ENCODE assay signal across 20 mouse cellular contexts in genomic region chr7:111575096-111575495, GRCm38 (mm10).
A peak's percentile ranks its signal among the peaks of the same experiment; 100 is the strongest.
DNase-seq lines count a peak whose midpoint lies in the region; ATAC-seq and TF ChIP-seq lines count a peak whose summit lies in the region.
"Had no signal": no experiment of that assay in that cellular context is flagged by ENCODE, and none has a peak within 500 bp of the region (broad histone marks: within the 10 kb centered on the region; RNA-seq: fewer than 3 reads in every experiment).

No protein-coding gene starts in this region.

- intact Hi-C loops in gastrocnemius, adult 2 months (cut with DNase I), result no loop called here
- intact Hi-C loops in left cerebral cortex, postnatal 14 days (cut with DNase I), result no loop called here

- H3K4me3 ChIP-seq in gastrocnemius, adult 2 months, result no peak overlapping the region
- H3K4me3 ChIP-seq in hindbrain, postnatal 0 days (ENCODE audit: low read length), result no peak overlapping the region
- no peak overlapping the region for H3K4me3 ChIP-seq in hindbrain, embryonic 10.5 days
- H3K4me3 ChIP-seq: limb, embryonic 13.5 days; midbrain, embryonic 12.5 days had no signal

- WGBS in hindbrain, postnatal 0 days, result 50% methylated on average over 2 of the region's 2 CpGs
- WGBS in hindbrain, embryonic 10.5 days, result 88% methylated on average over 2 of the region's 2 CpGs

- no peak for ATAC-seq in hindbrain, postnatal 0 days

- no peaks in the 10 kb centered on the region for H3K36me3 ChIP-seq in hindbrain, postnatal 0 days (ENCODE audit: insufficient read depth, low read length)
- H3K36me3 ChIP-seq in hindbrain, embryonic 10.5 days, result no peaks in the 10 kb centered on the region
- H3K36me3 ChIP-seq: limb, embryonic 13.5 days; midbrain, embryonic 12.5 days had no signal

- peaks cover 3% of the 10 kb centered on the region; the same call in 1 of the 2 replicates for H3K4me1 ChIP-seq in hindbrain, postnatal 0 days (ENCODE audit: insufficient read depth, low read length)
- H3K4me1 ChIP-seq in hindbrain, embryonic 10.5 days (replicated peaks), result 0 out of 2 replicates have a peak, but pooled peaks cover 8% of the 10 kb centered on the region

- H3K27ac ChIP-seq in gastrocnemius, adult 2 months, result no peak overlapping the region
- H3K27ac ChIP-seq in hindbrain, postnatal 0 days, result no peak overlapping the region
- H3K27ac ChIP-seq in hindbrain, embryonic 10.5 days, result no peak overlapping the region
- H3K27ac ChIP-seq: limb, embryonic 13.5 days; liver, embryonic 14.5 days; midbrain, embryonic 12.5 days had no signal

- no peaks in the 10 kb centered on the region for H3K9me3 ChIP-seq in hindbrain, postnatal 0 days (ENCODE audit: low read length)
- H3K9me3 ChIP-seq in hindbrain, embryonic 10.5 days, result no peaks in the 10 kb centered on the region
- H3K9me3 ChIP-seq: limb, embryonic 13.5 days; midbrain, embryonic 12.5 days had no signal

- H3K4me2 ChIP-seq in hindbrain, postnatal 0 days (ENCODE audit: low read depth, low read length), result no peak overlapping the region
- H3K4me2 ChIP-seq: limb, embryonic 13.5 days; midbrain, embryonic 12.5 days had no signal

- peak; percentile 31 for DNase-seq in gastrocnemius, adult 2 months
- no peak for DNase-seq in gastrocnemius, postnatal 10 days
- peak; percentile 30 for DNase-seq in hindbrain, postnatal 0 days (ENCODE audit: low spot score)
- no peak for DNase-seq in hindbrain, embryonic 10.5 days (ENCODE audit: low spot score)
- DNase-seq in 3T3-L1 (ENCODE audit: low read depth, low spot score), result peak; percentile 80
- peak; percentile 48 for DNase-seq in adipocyte (ENCODE audit: low spot score)
- DNase-seq in natural killer cell, adult 2 months (ENCODE audit: low spot score in 2 of 2), result no peak
- DNase-seq in left cerebral cortex, postnatal 14 days (ENCODE audit: low spot score in 2 of 2), result no peak
- DNase-seq: adrenal gland, postnatal 10 days; embryo, embryonic 11 days; gastrocnemius, postnatal 25 days; kidney, adult 18-20 months; kidney, postnatal 10 days; layer of hippocampus, adult 9-11 months; right cerebral cortex, postnatal 14 days; spleen, adult 18-20 months; thymus, postnatal 25 days had no signal

- H3K27me3 ChIP-seq in hindbrain, postnatal 0 days (ENCODE audit: insufficient read depth, low read length), result no peaks in the 10 kb centered on the region
- no peaks in the 10 kb centered on the region for H3K27me3 ChIP-seq in hindbrain, embryonic 10.5 days (ENCODE audit: insufficient read depth, poor library complexity, severe bottlenecking)
- H3K27me3 ChIP-seq: limb, embryonic 13.5 days; midbrain, embryonic 12.5 days had no signal

- no peak overlapping the region for H3K9ac ChIP-seq in hindbrain, postnatal 0 days (replicated peaks; ENCODE audit: low read length)
- H3K9ac ChIP-seq: limb, embryonic 13.5 days; liver, embryonic 14.5 days; midbrain, embryonic 12.5 days had no signal

- TF ChIP-seq CTCF in gastrocnemius, adult 2 months (IDR thresholded peaks at IDR 0.05), result no peak
- no peak for TF ChIP-seq CTCF in hindbrain, postnatal 0 days (IDR thresholded peaks at IDR 0.05; ENCODE audit: low read depth)

Comparison
In these comparisons a context has a peak if more than half of its experiments do, and no peak if none do; other contexts are left out.
1. DNase-seq: peak in gastrocnemius, adult 2 months (single experiment), hindbrain, postnatal 0 days (single experiment), 3T3-L1 (single experiment) and adipocyte (single experiment); none in gastrocnemius, postnatal 10 days (single experiment), hindbrain, embryonic 10.5 days (single experiment), natural killer cell, adult 2 months (0 of 2) and left cerebral cortex, postnatal 14 days (0 of 2).